Mouse (Mus musculus) hindbrain, embryonic 15.5 days (tissue): ENCODE data around the gene Plekhm2. TPM values are rescaled to one million over a fixed set of nuclear protein-coding genes. Genes with fewer than 3 reads are reported as not detected.

Experiments
- ATAC-seq: fragments of 200-750 bp; cut with Nextera tagmentation; 2 replicates; pipeline ENCODE4 v1.8.0; 2017; ENCODE audit warnings: low read depth, moderate number of reproducible peaks, moderate TSS enrichment; ENCODE audit not compliant: low FRiP score
- H3K27ac ChIP-seq: fragments of 300-500 bp; sonication (generic); replicated peaks from 2 replicates; pipeline ENCODE4 v1.5.1; 2015; ENCODE audit warnings: mild to moderate bottlenecking, inconsistent platforms
- H3K27me3 ChIP-seq: fragments of 300-500 bp; sonication (generic); 2 replicates; pipeline ENCODE4 v1.6.1; 2015; ENCODE audit warnings: control low read depth, inconsistent platforms
- H3K36me3 ChIP-seq: fragments of 300-500 bp; sonication (generic); 2 replicates; pipeline ENCODE4 v1.6.1; 2015; ENCODE audit warnings: control low read depth, inconsistent platforms
- H3K4me1 ChIP-seq: fragments of 300-500 bp; sonication (generic); replicated peaks from 2 replicates; pipeline ENCODE4 v1.6.1; 2015; ENCODE audit warnings: control low read depth, inconsistent platforms
- H3K4me2 ChIP-seq: fragments of 300-500 bp; sonication (generic); 2 replicates; pipeline ENCODE4 v1.6.1; 2015; ENCODE audit warnings: moderate library complexity, mild to moderate bottlenecking, inconsistent platforms
- H3K4me3 ChIP-seq: fragments of 300-500 bp; sonication (generic); 2 replicates; pipeline ENCODE4 v1.5.1; 2015; ENCODE audit warnings: mild to moderate bottlenecking, inconsistent platforms
- H3K9ac ChIP-seq: fragments of 300-500 bp; sonication (generic); 2 replicates; pipeline ENCODE4 v1.6.1; 2015; ENCODE audit warnings: inconsistent platforms
- H3K9me3 ChIP-seq: fragments of 300-500 bp; sonication (generic); 2 replicates; pipeline ENCODE4 v1.6.1; 2016; ENCODE audit warnings: control low read depth, inconsistent platforms
- whole genome bisulfite sequencing: fragments of 180-500 bp; shearing (Covaris S2); methylation state at CpG from one replicate; pipeline ENCODE4 v1.1.7; 2015; 5-methylcytosine and 5-hydroxymethylcytosine counted together
- polyA plus RNA-seq: library from polyadenylated mRNA; unstranded; fragments of >200 nt; fragmentation: Nextera tagmentation; extraction: Ambion mirVana; gene quantifications from 2 replicates; pipeline ENCODE4 v1.2.1, GENCODE M21; 2015

Plekhm2 gene
- 8.2 and 9.9 TPM in 2 replicates for polyA plus RNA-seq

DNA sequence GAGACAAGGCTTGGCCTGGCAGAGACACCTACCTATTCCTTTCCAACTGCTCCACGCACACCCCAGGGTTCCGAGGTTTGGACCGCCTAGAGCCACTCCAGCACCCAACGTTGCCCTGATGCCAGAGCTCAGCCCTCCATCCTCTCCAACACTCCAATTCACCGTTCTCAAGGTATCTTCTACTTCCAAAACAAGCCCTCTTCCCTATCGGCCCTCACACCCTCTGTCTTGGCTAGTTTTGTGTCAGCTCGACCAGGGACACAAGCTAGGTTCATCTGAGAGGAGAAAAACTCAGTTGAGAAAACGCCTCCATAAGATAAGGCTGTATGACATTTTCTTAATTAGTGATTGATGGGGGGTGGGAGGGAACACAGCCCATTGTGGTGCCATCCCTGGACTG is at the start of gene Plekhm2:
Plekhm2 (minus strand) TSS at position 101 of the 400 bp plus-strand sequence.
- Histone ChIP-seq H3K4me1 (peaks cover 28% of the 10 kb centered on the region), H3K36me3 (peaks cover 3% of the 10 kb centered on the region; the same call in 1 of the 2 replicates), H3K4me3 (peak within 1 kb of the TSS; percentile 85), H3K9me3 (no peaks in the 10 kb centered on the region), H3K9ac (peak within 1 kb of the TSS; percentile 97), H3K27me3 (no peaks in the 10 kb centered on the region), H3K27ac (peak within 1 kb of the TSS; percentile 83), H3K4me2 (peak within 1 kb of the TSS; percentile 85)
- 75% methylated on average over 8 of the region's 8 CpGs for WGBS
- ATAC-seq = 0 out of 2 replicates have a peak, but pooled peaks have one; percentile 16

- Histone ChIP-seq H3K36me3 (peaks cover 25% of the 10 kb centered on the region), H3K9me3 (no peaks in the 10 kb centered on the region)
- 87% methylated on average over 5 of the region's 5 CpGs for whole genome bisulfite sequencing
These were observed 49.0 kb upstream of the Plekhm2 start for GRCm38 (mm10) chr4:141713598-141714142.

DNA sequence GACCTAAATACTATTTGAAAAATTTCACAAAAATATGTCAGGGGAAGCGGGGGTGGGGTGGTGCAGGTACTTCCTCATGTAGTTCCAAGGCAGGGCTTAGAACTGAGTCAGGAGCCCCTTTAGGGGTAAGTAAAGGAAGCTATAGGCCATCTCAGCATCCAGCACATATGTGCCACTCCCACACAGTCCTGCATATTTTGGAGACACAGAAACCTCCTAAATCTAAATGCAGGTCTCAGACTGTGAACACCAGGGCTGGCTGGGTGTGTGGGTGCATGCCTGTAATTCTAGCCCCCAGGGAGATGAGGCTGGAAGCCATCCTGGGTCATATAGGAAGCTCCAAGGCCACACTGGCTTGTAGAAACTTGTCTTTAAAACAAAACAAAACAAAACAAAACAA is 46.6 kb upstream of the Plekhm2 start:
- H3K4me2 ChIP-seq = no peak overlapping the region
- no peak for ATAC-seq
- H3K9ac ChIP-seq = no peak overlapping the region
- H3K4me3 ChIP-seq = no peak overlapping the region
- no peaks in the 10 kb centered on the region for H3K9me3 ChIP-seq
- H3K36me3 ChIP-seq = peaks cover 47% of the 10 kb centered on the region
- no peak overlapping the region for H3K27ac ChIP-seq
- no peaks in the 10 kb centered on the region for H3K27me3 ChIP-seq
- 100% methylated on average over 1 of the region's 1 CpGs for WGBS
- H3K4me1 ChIP-seq = no peaks in the 10 kb centered on the region; the same call in 1 of the 2 replicates

More at GRCm38 (mm10) chr4:141713598-141714142, 49.0 kb upstream of the Plekhm2 start:
- Histone ChIP-seq H3K27ac (no peak overlapping the region), H3K4me3 (no peak overlapping the region), H3K4me1 (no peaks in the 10 kb centered on the region; the same call in 1 of the 2 replicates), H3K9ac (no peak overlapping the region), H3K27me3 (no peaks in the 10 kb centered on the region), H3K4me2 (no peak overlapping the region)
- no peak for ATAC-seq

DNA sequence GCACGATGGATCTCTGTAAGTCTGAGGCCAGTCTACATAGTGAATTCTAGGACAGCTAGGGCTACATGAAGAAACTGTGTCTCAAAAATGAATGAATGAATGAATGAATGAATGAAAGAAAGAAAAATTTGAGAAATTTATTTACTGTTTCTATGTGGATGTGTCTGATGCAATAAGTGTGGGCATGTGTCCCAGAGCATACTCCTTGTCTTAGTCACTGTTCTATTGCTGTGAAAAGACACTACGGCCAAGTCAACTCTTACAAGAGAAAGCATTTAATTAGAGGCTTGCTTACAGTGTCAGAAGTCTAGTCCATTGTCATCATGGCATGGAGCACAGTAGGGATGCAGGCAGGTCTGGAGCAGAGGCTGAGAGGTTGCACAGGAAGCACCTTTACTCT is 44.3 kb upstream of the Plekhm2 start:
- H3K4me3 ChIP-seq = no peak overlapping the region
- H3K27me3 ChIP-seq = no peaks in the 10 kb centered on the region
- no peaks in the 10 kb centered on the region for H3K4me1 ChIP-seq
- H3K27ac ChIP-seq = no peak overlapping the region
- H3K9me3 ChIP-seq = no peaks in the 10 kb centered on the region
- 99% methylated on average over 2 of the region's 2 CpGs for WGBS
- no peak overlapping the region for H3K4me2 ChIP-seq
- no peak overlapping the region for H3K9ac ChIP-seq
- H3K36me3 ChIP-seq = peaks cover 66% of the 10 kb centered on the region
- no peak for ATAC-seq

- ATAC-seq = no peak
- 94% methylated on average over 7 of the region's 7 CpGs for WGBS
- no peaks in the 10 kb centered on the region for H3K9me3 ChIP-seq
- H3K27me3 ChIP-seq = no peaks in the 10 kb centered on the region
- H3K4me1 ChIP-seq = no peaks in the 10 kb centered on the region
- H3K4me3 ChIP-seq = no peak overlapping the region
- H3K4me2 ChIP-seq = no peak overlapping the region
- H3K36me3 ChIP-seq = peaks cover 71% of the 10 kb centered on the region
- no peak overlapping the region for H3K9ac ChIP-seq
- no peak overlapping the region for H3K27ac ChIP-seq
These were observed 43.3 kb upstream of the Plekhm2 start for GRCm38 (mm10) chr4:141708005-141708404.

GRCm38 (mm10) chr4:141705331-141705730 is 40.6 kb upstream of the Plekhm2 start:
- H3K36me3 ChIP-seq = peaks cover 72% of the 10 kb centered on the region

GRCm38 (mm10) chr4:141704625-141705024 is 39.9 kb upstream of the Plekhm2 start:
- ATAC-seq = no peak
- Histone ChIP-seq H3K4me1 (no peaks in the 10 kb centered on the region), H3K9ac (no peak overlapping the region), H3K4me3 (no peak overlapping the region), H3K9me3 (no peaks in the 10 kb centered on the region), H3K27me3 (no peaks in the 10 kb centered on the region), H3K27ac (no peak overlapping the region), H3K36me3 (peaks cover 77% of the 10 kb centered on the region), H3K4me2 (no peak overlapping the region)
- 90% methylated on average over 2 of the region's 2 CpGs for WGBS

More at GRCm38 (mm10) chr4:141705331-141705730, 40.6 kb upstream of the Plekhm2 start:
- no peak overlapping the region for H3K4me2 ChIP-seq
- WGBS = 72% methylated on average over 4 of the region's 4 CpGs
- no peak overlapping the region for H3K27ac ChIP-seq
- H3K4me1 ChIP-seq = no peaks in the 10 kb centered on the region
- H3K4me3 ChIP-seq = no peak overlapping the region
- H3K27me3 ChIP-seq = no peaks in the 10 kb centered on the region
- ATAC-seq = peak; percentile 73; the same call in 1 of the 2 replicates
- H3K9ac ChIP-seq = no peak overlapping the region
- no peaks in the 10 kb centered on the region for H3K9me3 ChIP-seq

DNA sequence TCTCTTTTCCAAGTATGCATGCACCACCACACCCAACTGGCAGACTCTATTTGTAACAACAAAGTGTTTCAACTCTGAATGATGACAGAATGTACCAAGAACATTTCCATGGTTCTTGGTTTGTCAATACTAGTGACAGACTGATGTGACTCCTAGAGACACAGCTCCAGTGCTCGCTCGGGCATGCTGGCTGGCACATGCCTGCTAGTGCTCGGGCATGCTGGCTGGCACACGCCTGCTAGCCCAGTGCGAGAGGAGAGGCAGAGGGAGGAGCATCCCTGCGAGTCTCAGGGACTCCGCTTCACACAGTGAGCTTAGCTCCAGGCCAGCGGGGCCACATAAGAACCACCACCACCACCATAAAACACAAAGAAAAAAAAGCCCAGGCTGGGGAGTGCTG is 30.0 kb upstream of the Plekhm2 start:
- Histone ChIP-seq H3K9me3 (no peaks in the 10 kb centered on the region), H3K27ac (no peak overlapping the region), H3K27me3 (no peaks in the 10 kb centered on the region), H3K4me1 (no peaks in the 10 kb centered on the region), H3K9ac (no peak overlapping the region), H3K36me3 (peaks cover 61% of the 10 kb centered on the region), H3K4me2 (no peak overlapping the region), H3K4me3 (no peak overlapping the region)
- 87% methylated on average over 8 of the region's 8 CpGs for WGBS
- ATAC-seq = no peak

DNA sequence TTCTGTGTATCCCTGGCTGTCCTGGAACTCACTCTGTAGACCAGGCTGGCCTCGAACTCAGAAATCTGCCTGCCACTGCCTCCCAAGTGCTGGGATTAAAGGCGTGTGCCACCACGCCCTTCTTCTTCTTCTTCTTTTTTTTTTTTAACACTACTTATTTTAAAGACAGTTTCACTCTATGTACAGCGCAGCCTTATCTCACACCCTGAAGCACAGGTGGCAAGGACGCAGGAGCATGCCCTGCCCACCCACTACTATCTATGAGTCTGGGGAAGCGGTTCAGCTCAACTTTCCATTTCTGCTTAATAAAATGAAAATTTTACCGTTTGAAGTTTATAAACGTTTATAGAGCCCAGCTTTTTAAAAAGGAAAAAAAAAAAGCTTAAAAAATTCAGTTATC is 23.8 kb upstream of the Plekhm2 start:
- Histone ChIP-seq H3K36me3 (peaks cover 57% of the 10 kb centered on the region), H3K27ac (no peak overlapping the region), H3K9ac (no peak overlapping the region), H3K9me3 (no peaks in the 10 kb centered on the region), H3K4me2 (no peak overlapping the region), H3K27me3 (no peaks in the 10 kb centered on the region), H3K4me3 (no peak overlapping the region), H3K4me1 (no peaks in the 10 kb centered on the region)
- 95% methylated on average over 8 of the region's 8 CpGs for WGBS
- ATAC-seq = no peak

DNA sequence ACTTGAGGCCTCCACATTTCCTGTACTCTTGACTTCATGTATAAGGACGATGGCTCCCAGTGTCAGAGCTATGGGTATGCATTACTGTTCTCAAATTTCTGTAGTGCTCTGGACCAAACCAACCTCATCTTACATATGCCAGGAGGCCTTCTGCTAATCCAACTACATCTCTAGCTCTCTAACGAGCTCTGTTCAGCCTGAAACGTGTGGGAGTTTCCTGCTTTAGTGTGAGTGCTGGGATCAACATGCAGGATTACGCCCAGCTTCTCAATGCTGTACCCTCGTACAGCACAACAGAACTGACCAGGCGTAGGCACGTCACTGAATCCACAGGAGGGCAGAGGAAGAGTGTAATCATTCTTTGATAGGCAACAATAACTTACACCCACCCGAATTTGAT is 21.8 kb upstream of the Plekhm2 start:
- Histone ChIP-seq H3K9ac (no peak overlapping the region), H3K4me2 (no peak overlapping the region), H3K9me3 (no peaks in the 10 kb centered on the region), H3K4me1 (no peaks in the 10 kb centered on the region), H3K4me3 (no peak overlapping the region), H3K27ac (no peak overlapping the region), H3K27me3 (no peaks in the 10 kb centered on the region), H3K36me3 (peaks cover 45% of the 10 kb centered on the region)
- no peak for ATAC-seq
- 89% methylated on average over 8 of the region's 8 CpGs for WGBS

- Histone ChIP-seq H3K27ac (no peak overlapping the region), H3K27me3 (no peaks in the 10 kb centered on the region), H3K4me2 (no peak overlapping the region), H3K36me3 (peaks cover 42% of the 10 kb centered on the region), H3K9me3 (no peaks in the 10 kb centered on the region), H3K4me1 (no peaks in the 10 kb centered on the region), H3K4me3 (no peak overlapping the region), H3K9ac (no peak overlapping the region)
- no peak for ATAC-seq
- WGBS = 94% methylated on average over 3 of the region's 3 CpGs
These were observed 21.4 kb upstream of the Plekhm2 start for GRCm38 (mm10) chr4:141686093-141686492.

DNA sequence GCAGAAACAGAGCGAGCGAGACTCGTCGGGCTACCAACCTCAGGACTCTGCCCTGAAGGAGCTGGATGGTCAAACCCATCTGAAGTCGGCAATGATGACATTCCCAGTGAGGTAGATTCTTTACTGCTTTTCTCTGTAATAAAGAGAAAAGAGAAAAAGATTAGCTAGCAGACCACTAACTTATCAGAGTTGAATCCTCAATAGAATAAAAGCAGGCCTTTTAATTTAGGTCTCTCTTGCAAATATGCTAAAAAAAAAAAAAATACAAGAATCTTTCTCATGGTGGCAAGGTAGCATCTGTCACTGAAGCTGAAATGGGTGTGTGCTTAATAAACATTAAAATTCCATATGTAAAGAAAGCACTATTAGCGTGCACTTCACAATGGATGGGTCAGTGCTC is 20.8 kb upstream of the Plekhm2 start, which contains the start of gene Rsc1a1:
Rsc1a1 (minus strand) TSS at position 101 of the 400 bp plus-strand sequence.
- Histone ChIP-seq H3K4me2 (no peak within 1 kb of the TSS), H3K9ac (no peak within 1 kb of the TSS), H3K4me1 (no peaks in the 10 kb centered on the region), H3K27ac (no peak within 1 kb of the TSS), H3K36me3 (peaks cover 39% of the 10 kb centered on the region), H3K4me3 (no peak within 1 kb of the TSS), H3K27me3 (no peaks in the 10 kb centered on the region), H3K9me3 (no peaks in the 10 kb centered on the region)
- no peak for ATAC-seq
- 94% methylated on average over 6 of the region's 6 CpGs for WGBS
